Mouse (Mus musculus) yolk sac, embryonic 10.5 days (tissue): ENCODE results near the gene Rorb.

ENCODE experiments used
- DNase-seq: peaks from one replicate; pipeline ENCODE4 v3.0.0-alpha.2; 2017; ENCODE audit warnings: low spot score

Gene Rorb

GRCm38 (mm10) chr19:19005144-19005543 lies 105.9 kb downstream of the Rorb start:
- no peak for DNase-seq

GRCm38 (mm10) chr19:19004023-19004656 lies 106.9 kb downstream of the Rorb start:
- DNase-seq: no peak

GRCm38 (mm10) chr19:18998966-18999365 lies 112.0 kb downstream of the Rorb start:
- no peak for DNase-seq

GRCm38 (mm10) chr19:18997711-18998110 lies 113.3 kb downstream of the Rorb start:
- no peak for DNase-seq

GRCm38 (mm10) chr19:18979996-18980395 lies 131.0 kb downstream of the Rorb start:
- no peak for DNase-seq

GRCm38 (mm10) chr19:18974796-18975660 lies 136.0 kb downstream of the Rorb start:
- DNase-seq: peak; percentile 15

- no peak for DNase-seq
Observed at GRCm38 (mm10) chr19:18969386-18969785, 141.6 kb downstream of the Rorb start.

- no peak for DNase-seq
Observed at GRCm38 (mm10) chr19:18967307-18967706, 143.7 kb downstream of the Rorb start.

GRCm38 (mm10) chr19:18959862-18960261 lies 151.1 kb downstream of the Rorb start:
- no peak for DNase-seq

GRCm38 (mm10) chr19:18952806-18953205 lies 158.2 kb downstream of the Rorb start:
- DNase-seq: no peak

- DNase-seq: no peak
Observed at GRCm38 (mm10) chr19:18947193-18947592, 163.8 kb downstream of the Rorb start.

GRCm38 (mm10) chr19:18945265-18945664 lies 165.7 kb downstream of the Rorb start:
- DNase-seq: no peak

GRCm38 (mm10) chr19:18941391-18941790 lies 169.6 kb downstream of the Rorb start:
- DNase-seq: no peak

- DNase-seq: no peak
Observed at GRCm38 (mm10) chr19:18911755-18912340, 199.1 kb downstream of the Rorb start.

- DNase-seq: no peak
Observed at GRCm38 (mm10) chr19:18909641-18910040, 201.4 kb downstream of the Rorb start.

GRCm38 (mm10) chr19:18905511-18905910 lies 205.5 kb downstream of the Rorb start:
- no peak for DNase-seq

GRCm38 (mm10) chr19:18902694-18903067 lies 208.3 kb downstream of the Rorb start:
- DNase-seq: no peak

GRCm38 (mm10) chr19:18902041-18902693 lies 208.8 kb downstream of the Rorb start:
- DNase-seq: no peak

- no peak for DNase-seq
Observed at GRCm38 (mm10) chr19:18898238-18898637, 212.8 kb downstream of the Rorb start.

- no peak for DNase-seq
Observed at GRCm38 (mm10) chr19:18890216-18890615, 220.8 kb downstream of the Rorb start.

GRCm38 (mm10) chr19:18889632-18890031 lies 221.4 kb downstream of the Rorb start:
- DNase-seq: no peak

GRCm38 (mm10) chr19:18889117-18889627 lies 221.8 kb downstream of the Rorb start:
- DNase-seq: no peak
